Mouse (Mus musculus): ENCODE results near the gene Uncx. TPM values are rescaled to one million over a fixed set of nuclear protein-coding genes. Genes with fewer than 3 reads are reported as not detected.

Gene Uncx
- total and polyA plus RNA-seq, 2 experiments from 2014 or later = not detected

- ATAC-seq (ENCODE audit: insufficient read depth, low read depth) (no peak), DNase-seq (ENCODE audit: low spot score) (no peak)
- no peak for TF ChIP-seq EP300 (IDR thresholded peaks at IDR 0.05; ENCODE audit: low read depth)
- TF ChIP-seq CTCF (IDR thresholded peaks at IDR 0.05; ENCODE audit: low read depth) = no peak
- Histone ChIP-seq H3K36me3 (replicated peaks; ENCODE audit: control insufficient read depth, insufficient read depth, low read length) (no peaks in the 10 kb centered on the region), H3K27ac (ENCODE audit: low read depth) (no peak overlapping the region), H3K9ac (replicated peaks; ENCODE audit: low read depth, low read length) (no peak overlapping the region), H3K4me3 (ENCODE audit: low read depth, low read length) (no peak overlapping the region), H3K9me3 (replicated peaks; ENCODE audit: control insufficient read depth, low read length) (no peaks in the 10 kb centered on the region), H3K4me1 (ENCODE audit: control insufficient read depth, insufficient read depth) (no peaks in the 10 kb centered on the region), H3K27me3 (ENCODE audit: control insufficient read depth, insufficient read depth, low read length) (peaks cover 38% of the 10 kb centered on the region), H3K4me2 (ENCODE audit: low read depth, low read length) (no peak overlapping the region)
- 56% methylated on average over 6 of the region's 6 CpGs for WGBS
Observed at GRCm38 (mm10) chr5:139566640-139567399, 23.5 kb downstream of the Uncx start.

- no peak for TF ChIP-seq CTCF (IDR thresholded peaks at IDR 0.05; ENCODE audit: low read depth)
- 45% methylated on average over 2 of the region's 2 CpGs for WGBS
- Histone ChIP-seq H3K4me3 (ENCODE audit: low read depth, low read length) (no peak overlapping the region), H3K9me3 (replicated peaks; ENCODE audit: control insufficient read depth, low read length) (no peaks in the 10 kb centered on the region), H3K27me3 (ENCODE audit: control insufficient read depth, insufficient read depth, low read length) (peaks cover 28% of the 10 kb centered on the region), H3K27ac (ENCODE audit: low read depth) (no peak overlapping the region), H3K4me2 (ENCODE audit: low read depth, low read length) (no peak overlapping the region), H3K9ac (replicated peaks; ENCODE audit: low read depth, low read length) (no peak overlapping the region), H3K4me1 (ENCODE audit: control insufficient read depth, insufficient read depth) (no peaks in the 10 kb centered on the region), H3K36me3 (replicated peaks; ENCODE audit: control insufficient read depth, insufficient read depth, low read length) (no peaks in the 10 kb centered on the region)
- DNase-seq (ENCODE audit: low spot score) (no peak), ATAC-seq (ENCODE audit: insufficient read depth, low read depth) (no peak)
Observed at GRCm38 (mm10) chr5:139568079-139568478, 24.8 kb downstream of the Uncx start.

DNA sequence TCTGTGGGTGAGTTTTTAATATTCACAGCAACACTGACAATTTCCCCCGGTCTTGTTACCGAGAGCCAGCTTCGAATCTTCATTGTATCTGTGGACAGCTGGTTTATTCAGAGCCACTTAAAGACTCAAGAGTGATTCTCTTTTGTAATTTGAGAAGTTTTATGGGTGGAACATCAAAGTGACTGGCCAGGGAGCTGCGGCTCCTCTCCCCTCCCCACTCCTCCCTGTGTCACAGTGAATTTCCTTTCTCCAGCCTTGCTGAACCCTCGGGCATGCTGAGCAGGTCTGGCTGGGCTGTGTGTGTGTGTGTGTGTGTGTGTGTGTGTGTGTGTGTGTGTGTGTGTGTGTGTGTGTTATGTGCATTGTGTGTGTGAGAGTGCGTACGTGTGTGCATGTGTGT is 29.2 kb downstream of the Uncx start:
- H3K27me3 ChIP-seq (ENCODE audit: control insufficient read depth, insufficient read depth, low read length) = no peaks in the 10 kb centered on the region; the same call in 1 of the 2 replicates
- H3K4me2 ChIP-seq (ENCODE audit: low read depth, low read length) = no peak overlapping the region
- H3K4me3 ChIP-seq (ENCODE audit: low read depth, low read length) = no peak overlapping the region
- no peaks in the 10 kb centered on the region for H3K36me3 ChIP-seq (replicated peaks; ENCODE audit: control insufficient read depth, insufficient read depth, low read length)
- no peaks in the 10 kb centered on the region for H3K4me1 ChIP-seq (ENCODE audit: control insufficient read depth, insufficient read depth)
- H3K9ac ChIP-seq (replicated peaks; ENCODE audit: low read depth, low read length) = no peak overlapping the region
- 34% methylated on average over 7 of the region's 7 CpGs for WGBS
- TF ChIP-seq EP300 (IDR thresholded peaks at IDR 0.05; ENCODE audit: low read depth) (no peak), CTCF (IDR thresholded peaks at IDR 0.05; ENCODE audit: low read depth) (no peak)
- 0 out of 2 replicates have a peak, but pooled peaks cover 2% of the 10 kb centered on the region for H3K9me3 ChIP-seq (replicated peaks; ENCODE audit: control insufficient read depth, low read length)
- no peak overlapping the region for H3K27ac ChIP-seq (ENCODE audit: low read depth)
- no peak for ATAC-seq (ENCODE audit: insufficient read depth, low read depth)
- no peak for DNase-seq (ENCODE audit: low spot score)

GRCm38 (mm10) chr5:139573606-139574311 is 30.5 kb downstream of the Uncx start:
- TF ChIP-seq CTCF (IDR thresholded peaks at IDR 0.05; ENCODE audit: low read depth) (no peak), EP300 (IDR thresholded peaks at IDR 0.05; ENCODE audit: low read depth) (no peak)
- ATAC-seq (ENCODE audit: insufficient read depth, low read depth) = no peak

DNA sequence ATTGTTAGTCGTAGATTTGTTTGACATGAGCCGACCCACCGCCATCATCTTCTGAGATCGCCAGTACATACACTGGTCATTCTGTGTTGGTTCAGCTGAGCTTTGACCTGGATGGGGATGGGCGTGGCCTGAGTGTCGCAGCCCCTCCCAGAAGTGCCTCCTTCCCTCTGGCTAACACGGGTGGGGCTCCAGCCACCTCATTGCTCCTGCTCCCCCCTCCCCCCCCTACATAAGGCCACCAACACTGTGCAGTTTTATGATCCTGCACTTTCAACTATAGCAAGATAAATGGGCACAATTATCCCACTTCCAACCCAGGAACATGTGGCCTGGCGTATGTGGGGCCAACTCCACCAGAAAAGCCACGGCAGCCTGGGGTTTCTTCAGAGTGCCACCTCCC is 31.8 kb downstream of the Uncx start:
- Histone ChIP-seq H3K9ac (replicated peaks; ENCODE audit: low read depth, low read length) (no peak overlapping the region), H3K4me1 (ENCODE audit: control insufficient read depth, insufficient read depth) (no peaks in the 10 kb centered on the region), H3K36me3 (replicated peaks; ENCODE audit: control insufficient read depth, insufficient read depth, low read length) (no peaks in the 10 kb centered on the region), H3K27me3 (ENCODE audit: control insufficient read depth, insufficient read depth, low read length) (peaks cover 6% of the 10 kb centered on the region), H3K27ac (ENCODE audit: low read depth) (no peak overlapping the region), H3K4me3 (ENCODE audit: low read depth, low read length) (no peak overlapping the region), H3K9me3 (replicated peaks; ENCODE audit: control insufficient read depth, low read length) (0 out of 2 replicates have a peak, but pooled peaks cover 2% of the 10 kb centered on the region), H3K4me2 (ENCODE audit: low read depth, low read length) (no peak overlapping the region)
- ATAC-seq (ENCODE audit: insufficient read depth, low read depth) (no peak), DNase-seq (ENCODE audit: low spot score) (no peak)
- no peak for TF ChIP-seq EP300 (IDR thresholded peaks at IDR 0.05; ENCODE audit: low read depth)
- WGBS = 68% methylated on average over 9 of the region's 9 CpGs

More at GRCm38 (mm10) chr5:139573606-139574311, 30.5 kb downstream of the Uncx start:
- Histone ChIP-seq H3K4me2 (ENCODE audit: low read depth, low read length) (no peak overlapping the region), H3K36me3 (replicated peaks; ENCODE audit: control insufficient read depth, insufficient read depth, low read length) (no peaks in the 10 kb centered on the region), H3K27ac (ENCODE audit: low read depth) (no peak overlapping the region), H3K9me3 (replicated peaks; ENCODE audit: control insufficient read depth, low read length) (0 out of 2 replicates have a peak, but pooled peaks cover 2% of the 10 kb centered on the region), H3K4me3 (ENCODE audit: low read depth, low read length) (no peak overlapping the region), H3K4me1 (ENCODE audit: control insufficient read depth, insufficient read depth) (no peaks in the 10 kb centered on the region), H3K9ac (replicated peaks; ENCODE audit: low read depth, low read length) (no peak overlapping the region), H3K27me3 (ENCODE audit: control insufficient read depth, insufficient read depth, low read length) (no peaks in the 10 kb centered on the region; the same call in 1 of the 2 replicates)
- WGBS = 63% methylated on average over 7 of the region's 7 CpGs
- no peak for DNase-seq (ENCODE audit: low spot score)
